Mouse (Mus musculus) lung, postnatal 14 days (tissue): ENCODE measurements around the gene Opa3.

ENCODE experiments used
- DNase-seq: peaks from one replicate; pipeline ENCODE4 v3.0.0; 2021

Gene Opa3

GRCm38 (mm10) chr7:19227883-19228792 is at the start of gene Opa3:
TSS of gene Opa3 (plus strand) at chr7:19228334.
- DNase-seq = peak; percentile 100

- peak; percentile 83 for DNase-seq
Observed at GRCm38 (mm10) chr7:19178443-19179092, 49.6 kb upstream of the Opa3 start.

- DNase-seq = peak; percentile 79
Observed at GRCm38 (mm10) chr7:19179173-19179572, 49.0 kb upstream of the Opa3 start.

GRCm38 (mm10) chr7:19179936-19180335 is 48.2 kb upstream of the Opa3 start:
- no peak for DNase-seq

GRCm38 (mm10) chr7:19180862-19181429 is 47.2 kb upstream of the Opa3 start:
- DNase-seq = peak; percentile 59

GRCm38 (mm10) chr7:19184250-19184649 is 43.9 kb upstream of the Opa3 start:
- no peak for DNase-seq

GRCm38 (mm10) chr7:19184758-19185157 is 43.4 kb upstream of the Opa3 start:
- DNase-seq = no peak

GRCm38 (mm10) chr7:19194676-19195075 is 33.5 kb upstream of the Opa3 start:
- no peak for DNase-seq

- DNase-seq = peak; percentile 56
Observed at GRCm38 (mm10) chr7:19196676-19197075, 31.5 kb upstream of the Opa3 start.

GRCm38 (mm10) chr7:19197985-19198384 is 30.1 kb upstream of the Opa3 start:
- peak; percentile 58 for DNase-seq

- no peak for DNase-seq
Observed at GRCm38 (mm10) chr7:19201660-19202059, 26.5 kb upstream of the Opa3 start.

GRCm38 (mm10) chr7:19202065-19202850 is 25.9 kb upstream of the Opa3 start:
- DNase-seq = no peak

GRCm38 (mm10) chr7:19208201-19208910 is 19.8 kb upstream of the Opa3 start:
- no peak for DNase-seq

- peak; percentile 78 for DNase-seq
Observed at GRCm38 (mm10) chr7:19208944-19209472, 19.1 kb upstream of the Opa3 start.

GRCm38 (mm10) chr7:19209494-19209893 is 18.6 kb upstream of the Opa3 start:
- no peak for DNase-seq

GRCm38 (mm10) chr7:19210010-19210409 is 18.1 kb upstream of the Opa3 start:
- no peak for DNase-seq

GRCm38 (mm10) chr7:19211041-19211675 is 17.0 kb upstream of the Opa3 start:
- DNase-seq = no peak

GRCm38 (mm10) chr7:19211996-19212755 is 16.0 kb upstream of the Opa3 start, which contains the start of gene Gpr4:
TSS of gene Gpr4 (plus strand) at chr7:19212538.
- peak; percentile 61 for DNase-seq

GRCm38 (mm10) chr7:19213385-19213784 is 14.7 kb upstream of the Opa3 start:
- no peak for DNase-seq

GRCm38 (mm10) chr7:19214369-19214768 is 13.8 kb upstream of the Opa3 start:
- no peak for DNase-seq

GRCm38 (mm10) chr7:19214940-19215339 is 13.2 kb upstream of the Opa3 start:
- no peak for DNase-seq
